9 mouse cellular contexts compared by ENCODE assay signal in the genomic region with DNA sequence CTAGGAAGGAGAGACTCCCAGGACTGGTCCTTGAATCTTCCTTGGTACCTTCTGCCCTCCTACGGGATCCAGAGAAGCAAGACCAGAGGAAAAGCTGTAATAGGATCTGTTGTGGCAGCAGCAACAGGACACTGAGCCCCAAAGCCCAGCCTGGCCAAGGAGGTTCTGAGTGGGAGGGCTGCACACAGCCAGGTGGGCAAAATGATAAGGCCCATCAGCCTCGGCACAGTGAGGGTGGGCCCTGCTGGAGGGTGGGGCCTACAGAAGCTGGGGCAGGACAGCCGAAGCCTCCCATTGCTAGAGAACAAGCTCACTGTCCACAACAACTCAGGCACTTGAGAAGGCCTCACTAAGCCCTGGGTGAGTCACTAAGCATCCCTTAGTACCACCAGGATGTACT. TPM values are rescaled to one million over a fixed set of nuclear protein-coding genes. Genes with fewer than 3 reads are reported as not detected.
A peak's percentile ranks its signal among the peaks of the same experiment; 100 is the strongest.
DNase-seq lines count a peak whose midpoint lies in the region; ATAC-seq and TF ChIP-seq lines count a peak whose summit lies in the region.
"Had no signal": no experiment of that assay in that cellular context is flagged by ENCODE, and none has a peak within 500 bp of the region (broad histone marks: within the 10 kb centered on the region; RNA-seq: fewer than 3 reads in every experiment).

No protein-coding gene starts in this region.

- no peaks in the 10 kb centered on the region for H3K9me3 ChIP-seq in heart, embryonic 12.5 days (replicated peaks)
- no peaks in the 10 kb centered on the region for H3K9me3 ChIP-seq in liver, embryonic 13.5 days (replicated peaks)

- DNase-seq in heart, postnatal 4 days: no peak
- no peak for DNase-seq in testis, postnatal 14 days (ENCODE audit: low spot score)
- peak; percentile 92 for DNase-seq in liver, embryonic 13.5 days
- no peak for DNase-seq in cerebellum, postnatal 25 days
- no peak for DNase-seq in kidney, postnatal 10 days
- no peak for DNase-seq in retina, embryonic 14.5 days (ENCODE audit: low spot score)

- peaks cover 30% of the 10 kb centered on the region for H3K4me1 ChIP-seq in heart, embryonic 12.5 days (replicated peaks)
- H3K4me1 ChIP-seq in testis, adult 2 months (ENCODE audit: control insufficient read depth, insufficient read depth, low read length): peaks cover 11% of the 10 kb centered on the region
- H3K4me1 ChIP-seq in liver, embryonic 13.5 days (replicated peaks): peaks cover 49% of the 10 kb centered on the region

- peak overlapping the region; percentile 65 for H3K4me3 ChIP-seq in heart, embryonic 12.5 days
- peak overlapping the region; percentile 11 for H3K4me3 ChIP-seq in testis, adult 2 months (ENCODE audit: control insufficient read depth, low read depth, low read length)
- H3K4me3 ChIP-seq in liver, embryonic 13.5 days (replicated peaks): peak overlapping the region; percentile 80
- H3K4me3 ChIP-seq: layer of hippocampus, adult 2 months had no signal

- no peaks in the 10 kb centered on the region for H3K27me3 ChIP-seq in heart, embryonic 12.5 days (replicated peaks)
- H3K27me3 ChIP-seq in testis, adult 2 months (ENCODE audit: control insufficient read depth, insufficient read depth, low read length): no peaks in the 10 kb centered on the region
- no peaks in the 10 kb centered on the region for H3K27me3 ChIP-seq in liver, embryonic 13.5 days

- peak overlapping the region; percentile 74 for H3K9ac ChIP-seq in heart, embryonic 12.5 days
- H3K9ac ChIP-seq in liver, embryonic 13.5 days: peak overlapping the region; percentile 97

- peaks cover 48% of the 10 kb centered on the region for H3K36me3 ChIP-seq in heart, embryonic 12.5 days
- no peaks in the 10 kb centered on the region; the same call in 1 of the 2 replicates for H3K36me3 ChIP-seq in testis, adult 2 months (ENCODE audit: control insufficient read depth, insufficient read depth, low read length)
- H3K36me3 ChIP-seq in liver, embryonic 13.5 days: peaks cover 59% of the 10 kb centered on the region

- WGBS in heart, embryonic 12.5 days: 53% methylated on average over 3 of the region's 3 CpGs
- WGBS in liver, embryonic 13.5 days (ENCODE audit: insufficient replicate concordance): 20% methylated on average over 3 of the region's 3 CpGs

- no peak for TF ChIP-seq CTCF in testis, adult 2 months (IDR thresholded peaks at IDR 0.05; ENCODE audit: control insufficient read depth, insufficient read depth, insufficient replicate concordance, low read depth, low read length)

- peak; percentile 74 for ATAC-seq in heart, embryonic 12.5 days (ENCODE audit: insufficient number of reproducible peaks, low FRiP score)
- ATAC-seq in liver, embryonic 13.5 days (ENCODE audit: low read depth): peak; percentile 83

- H3K27ac ChIP-seq in heart, embryonic 12.5 days (ENCODE audit: poor library complexity, severe bottlenecking): peak overlapping the region; percentile 98
- H3K27ac ChIP-seq in testis, adult 2 months (ENCODE audit: control insufficient read depth, insufficient read depth, low read depth, low read length): peak overlapping the region; percentile 100; the same call in 1 of the 2 replicates
- peak overlapping the region; percentile 99 for H3K27ac ChIP-seq in liver, embryonic 13.5 days

- peak overlapping the region; percentile 75 for H3K4me2 ChIP-seq in heart, embryonic 12.5 days
- peak overlapping the region; percentile 78 for H3K4me2 ChIP-seq in liver, embryonic 13.5 days

- TF ChIP-seq POLR2A in testis, adult 2 months (IDR thresholded peaks at IDR 0.05; ENCODE audit: control insufficient read depth, low read depth, low read length): no peak

RNA-seq across cellular contexts. Expression of gene Hmbs, which starts 1.9 kb away (rescaled TPM):
- 158 and 176 TPM in 2 replicates for polyA plus RNA-seq in heart, embryonic 12.5 days (2016; fragmentation: Nextera tagmentation; extraction: Ambion mirVana)
- total RNA-seq in heart, postnatal 4 days (2021): 10 to 100 TPM; 54.0 to 60.6 TPM
- 18.2 and 19.3 TPM in 2 replicates for polyA plus RNA-seq in testis, adult 2 months (2012; rRNA removed)
- 1,411 and 1,456 TPM in 2 replicates for polyA plus RNA-seq in liver, embryonic 13.5 days (2015; fragmentation: Nextera tagmentation; extraction: Ambion mirVana)

RNA-seq across cellular contexts. Expression of gene H2afx, which starts 7.7 kb away (rescaled TPM):
- polyA plus RNA-seq in heart, embryonic 12.5 days (2016; fragmentation: Nextera tagmentation; extraction: Ambion mirVana): 221 and 231 TPM in 2 replicates
- 100 to 1,000 TPM; 157 to 164 TPM for total RNA-seq in heart, postnatal 4 days (2021)
- polyA plus RNA-seq in testis, adult 2 months (2012; rRNA removed): 107 TPM in 2 replicates
- 208 and 210 TPM in 2 replicates for polyA plus RNA-seq in liver, embryonic 13.5 days (2015; fragmentation: Nextera tagmentation; extraction: Ambion mirVana)

RNA-seq across cellular contexts. Expression of gene Dpagt1, which starts 16.4 kb away (rescaled TPM):
- 29.7 and 31.4 TPM in 2 replicates for polyA plus RNA-seq in heart, embryonic 12.5 days (2016; fragmentation: Nextera tagmentation; extraction: Ambion mirVana)
- total RNA-seq in heart, postnatal 4 days (2021): 10 to 100 TPM; 24.1 to 25.0 TPM
- polyA plus RNA-seq in testis, adult 2 months (2012; rRNA removed): 6.5 and 6.7 TPM in 2 replicates
- 20.7 and 23.0 TPM in 2 replicates for polyA plus RNA-seq in liver, embryonic 13.5 days (2015; fragmentation: Nextera tagmentation; extraction: Ambion mirVana)

RNA-seq across cellular contexts. Expression of gene Vps11, which starts 19.3 kb away (rescaled TPM):
- polyA plus RNA-seq in heart, embryonic 12.5 days (2016; fragmentation: Nextera tagmentation; extraction: Ambion mirVana): 19.7 and 21.8 TPM in 2 replicates
- total RNA-seq in heart, postnatal 4 days (2021): 10 to 100 TPM; 20.9 to 21.6 TPM
- 19.2 and 19.4 TPM in 2 replicates for polyA plus RNA-seq in testis, adult 2 months (2012; rRNA removed)
- 14.8 and 15.3 TPM in 2 replicates for polyA plus RNA-seq in liver, embryonic 13.5 days (2015; fragmentation: Nextera tagmentation; extraction: Ambion mirVana)

RNA-seq across cellular contexts. Expression of gene C2cd2l, which starts 22.1 kb away (rescaled TPM):
- polyA plus RNA-seq in heart, embryonic 12.5 days (2016; fragmentation: Nextera tagmentation; extraction: Ambion mirVana): 8.6 and 10.3 TPM in 2 replicates
- 10 to 100 TPM; 16.3 to 16.5 TPM for total RNA-seq in heart, postnatal 4 days (2021)
- polyA plus RNA-seq in testis, adult 2 months (2012; rRNA removed): 16.4 and 20.7 TPM in 2 replicates
- polyA plus RNA-seq in liver, embryonic 13.5 days (2015; fragmentation: Nextera tagmentation; extraction: Ambion mirVana): 6.4 and 8.2 TPM in 2 replicates

Comparison
In these comparisons a context has a peak if more than half of its experiments do, and no peak if none do; other contexts are left out.
1. H3K4me3 ChIP-seq: peak in every context shown above with its lines; median percentile 80 in liver, embryonic 13.5 days; 65 in heart, embryonic 12.5 days; 11 in testis, adult 2 months.